Mouse (Mus musculus): ENCODE data around the gene Dot1l.

The Dot1l gene

GRCm38 (mm10) chr10:80829359-80830278, 74.6 kb downstream of the Dot1l start:
- no peak for DNase-seq (ENCODE audit: low spot score in 2 of 2)

- peak; percentile 68 to 71 for DNase-seq (ENCODE audit: low spot score in 2 of 2)
Measured at GRCm38 (mm10) chr10:80831136-80831535, 76.1 kb downstream of the Dot1l start.

- DNase-seq (ENCODE audit: low spot score in 2 of 2): no peak
Measured at GRCm38 (mm10) chr10:80832818-80833217, 77.8 kb downstream of the Dot1l start.

GRCm38 (mm10) chr10:80835617-80836016, 80.6 kb downstream of the Dot1l start:
- no peak for DNase-seq (ENCODE audit: low spot score in 2 of 2)

GRCm38 (mm10) chr10:80836949-80837379, 82.0 kb downstream of the Dot1l start:
- DNase-seq (ENCODE audit: low spot score in 2 of 2): no peak

GRCm38 (mm10) chr10:80837827-80838226, 82.8 kb downstream of the Dot1l start:
- DNase-seq (ENCODE audit: low spot score in 2 of 2): no peak

- DNase-seq (ENCODE audit: low spot score in 2 of 2): no peak
Measured at GRCm38 (mm10) chr10:80838346-80838912, 83.4 kb downstream of the Dot1l start.

- no peak for DNase-seq (ENCODE audit: low spot score in 2 of 2)
Measured at GRCm38 (mm10) chr10:80839848-80840247, 84.8 kb downstream of the Dot1l start.

- DNase-seq (ENCODE audit: low spot score in 2 of 2): no peak
Measured at GRCm38 (mm10) chr10:80841685-80842084, 86.7 kb downstream of the Dot1l start.

GRCm38 (mm10) chr10:80842334-80842733, 87.3 kb downstream of the Dot1l start:
- no peak for DNase-seq (ENCODE audit: low spot score in 2 of 2)

GRCm38 (mm10) chr10:80843087-80843930, 88.3 kb downstream of the Dot1l start:
- DNase-seq (ENCODE audit: low spot score in 2 of 2): no peak

GRCm38 (mm10) chr10:80843931-80844547, 89.0 kb downstream of the Dot1l start, which contains the start of gene Lingo3:
TSS of gene Lingo3 (minus strand) at chr10:80844039.
- DNase-seq (ENCODE audit: low spot score in 2 of 2): peak; percentile 77 to 80
